Mouse (Mus musculus): ENCODE measurements around the gene Slc45a3.

- TF ChIP-seq CTCF (IDR thresholded peaks at IDR 0.05; ENCODE audit: low read depth) (no peak), EP300 (IDR thresholded peaks at IDR 0.05; ENCODE audit: low read depth) (no peak)
These were observed 39.1 kb downstream of the Slc45a3 start for GRCm38 (mm10) chr1:132001880-132002330.
